Mouse (Mus musculus) thymus, postnatal 25 days (tissue): ENCODE measurements around the gene Cyp4v3.

Experiments used
- DNase-seq: peaks from one replicate; pipeline ENCODE4 v3.0.0; 2022

The Cyp4v3 gene

GRCm38 (mm10) chr8:45310967-45311366 lies 22.0 kb downstream of the Cyp4v3 start:
- DNase-seq: no peak

DNA sequence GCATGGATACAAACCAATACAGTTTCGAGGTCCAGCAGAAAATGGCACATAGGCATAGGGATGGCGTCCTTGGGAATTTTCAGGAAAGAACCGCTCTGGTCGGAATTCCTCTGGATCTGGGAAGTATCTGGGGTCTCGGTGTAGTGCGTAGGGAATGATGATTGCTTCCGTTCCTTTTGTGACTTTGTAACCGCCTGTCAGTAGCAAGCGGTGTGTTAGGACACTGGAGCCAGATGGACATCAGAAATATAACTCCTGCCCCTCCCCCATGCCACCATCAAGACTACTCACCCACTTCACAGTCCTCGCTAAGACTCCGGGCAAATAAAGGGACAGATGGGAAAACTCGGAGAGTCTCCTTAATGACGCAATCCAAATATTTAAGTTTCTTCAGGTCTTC lies 24.6 kb downstream of the Cyp4v3 start, which contains the start of gene Gm45753:
Gene Gm45753, minus strand, starts transcription at position 101 of the 400 bp plus-strand sequence.
- DNase-seq: no peak

DNA sequence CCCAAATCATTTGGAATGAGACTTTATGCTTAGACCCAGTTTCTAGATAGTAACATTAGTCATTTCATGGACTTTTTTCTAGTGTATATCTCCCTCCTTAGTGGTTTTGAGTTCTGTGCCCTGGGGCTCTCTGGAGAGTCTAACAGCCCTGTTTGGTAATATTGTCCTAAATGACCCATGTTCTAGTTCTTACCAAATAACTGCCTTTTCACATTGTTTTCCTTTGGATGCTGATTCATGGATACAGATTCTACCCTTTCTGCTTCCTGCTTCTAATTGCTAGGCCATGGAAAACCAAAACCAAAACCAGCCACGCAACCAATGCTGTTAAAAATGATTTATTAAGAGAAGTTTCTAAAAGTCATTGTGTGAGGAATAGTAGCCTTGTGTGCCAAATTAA lies 27.5 kb downstream of the Cyp4v3 start:
- DNase-seq: no peak

GRCm38 (mm10) chr8:45304354-45304753 lies 28.7 kb downstream of the Cyp4v3 start:
- DNase-seq: no peak

GRCm38 (mm10) chr8:45302390-45302789 lies 30.6 kb downstream of the Cyp4v3 start:
- DNase-seq: no peak

DNA sequence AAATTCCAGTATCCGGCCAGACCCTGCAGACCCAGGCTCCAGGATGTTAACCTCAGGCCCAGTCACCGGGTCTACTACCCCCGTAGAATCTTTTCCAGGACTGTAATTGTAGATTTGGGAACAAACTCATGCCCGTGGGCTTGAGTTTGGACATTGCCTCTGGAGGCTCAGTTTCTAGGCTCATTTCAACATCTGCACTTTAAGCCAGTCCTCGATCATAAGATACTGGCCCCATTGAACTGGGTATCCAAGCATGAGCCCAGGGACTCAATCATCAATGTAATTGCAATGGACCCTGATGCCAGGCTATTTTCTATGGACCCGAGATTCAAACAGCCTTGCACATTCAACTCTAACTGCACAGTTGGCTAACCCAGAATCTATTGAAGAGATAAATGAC lies 37.7 kb downstream of the Cyp4v3 start:
- no peak for DNase-seq

DNA sequence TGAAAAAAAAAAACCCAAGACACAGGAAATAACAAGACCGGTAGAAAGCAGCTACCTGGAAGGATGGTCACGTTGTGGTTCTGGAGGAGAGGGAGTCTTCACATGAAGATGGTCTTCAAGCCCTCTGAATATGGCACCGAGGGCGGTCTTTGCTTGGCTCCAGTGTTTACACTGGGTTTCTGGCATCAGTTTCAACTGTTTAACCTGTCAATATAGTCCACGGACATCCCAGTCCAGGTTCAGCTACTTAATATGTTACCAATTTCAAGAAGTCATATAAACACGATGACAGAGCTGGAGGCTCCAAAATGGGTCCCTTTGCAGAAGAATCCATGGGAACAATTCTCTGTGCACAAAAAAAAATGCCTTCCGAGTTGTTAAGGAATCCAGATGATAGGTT lies 38.3 kb downstream of the Cyp4v3 start, which contains the start of gene Klkb1:
Gene Klkb1, minus strand, starts transcription at position 173 of the 400 bp plus-strand sequence.
- DNase-seq: no peak

DNA sequence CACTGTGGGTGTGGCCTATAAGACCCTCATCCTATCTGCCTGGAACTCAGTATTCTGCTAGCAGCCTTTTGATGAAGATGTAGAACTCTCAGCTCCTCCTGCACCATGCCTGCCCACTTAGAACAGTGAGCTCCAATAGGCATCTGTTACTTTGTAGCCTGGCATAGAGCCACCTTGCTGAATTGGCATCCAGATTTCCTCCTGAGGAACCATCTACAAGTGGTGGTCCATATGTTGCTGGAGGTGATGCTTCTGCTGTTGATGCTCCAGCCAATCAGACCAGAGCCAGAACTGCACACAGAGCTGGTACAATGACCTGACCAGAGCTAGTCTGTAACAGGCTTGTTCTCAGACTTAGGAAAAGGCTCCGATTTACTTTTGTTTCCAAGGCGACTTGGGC lies 41.2 kb downstream of the Cyp4v3 start:
- no peak for DNase-seq

DNA sequence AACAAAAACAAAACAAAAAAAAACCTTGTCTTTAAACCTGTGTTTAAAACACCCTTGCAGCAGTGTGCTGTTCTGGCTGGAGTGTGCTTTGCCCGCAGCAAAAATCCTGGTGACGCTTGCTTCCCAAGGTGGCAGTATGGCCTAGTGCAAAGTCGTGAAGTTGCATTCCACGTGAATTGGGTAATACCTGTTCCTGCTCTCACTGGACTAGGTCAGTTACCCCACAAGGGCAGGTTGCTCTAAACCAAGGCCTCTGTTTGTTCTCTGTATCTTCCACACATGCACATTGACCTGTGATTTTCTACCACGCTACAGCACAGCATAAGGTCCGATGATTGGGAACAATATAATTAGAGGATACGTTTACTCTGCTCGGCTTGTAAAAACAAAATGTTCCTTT lies 51.4 kb downstream of the Cyp4v3 start:
- no peak for DNase-seq

GRCm38 (mm10) chr8:45277453-45277852 lies 55.6 kb downstream of the Cyp4v3 start:
- no peak for DNase-seq

DNA sequence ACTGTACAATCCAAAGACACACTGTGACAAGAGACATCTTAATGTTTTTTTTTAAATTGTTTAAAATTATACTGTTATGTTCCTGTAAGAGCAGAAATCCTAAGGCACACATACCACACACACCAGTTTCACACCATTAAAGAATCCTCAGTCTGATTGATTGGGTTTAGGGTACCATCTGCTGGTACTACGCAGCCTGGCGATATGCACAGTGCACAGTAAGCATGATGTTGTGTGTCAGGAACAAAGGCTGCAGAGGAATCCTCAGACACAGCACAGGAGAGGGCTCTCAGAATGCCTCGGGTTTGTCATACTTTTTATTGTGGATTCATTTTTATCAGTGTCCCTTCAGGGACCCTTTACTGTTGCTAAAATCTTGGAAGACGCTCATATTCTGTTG lies 58.7 kb downstream of the Cyp4v3 start:
- DNase-seq: no peak

GRCm38 (mm10) chr8:45269056-45269455 lies 64.0 kb downstream of the Cyp4v3 start:
- DNase-seq: no peak

GRCm38 (mm10) chr8:45268485-45268884 lies 64.5 kb downstream of the Cyp4v3 start:
- DNase-seq: no peak

DNA sequence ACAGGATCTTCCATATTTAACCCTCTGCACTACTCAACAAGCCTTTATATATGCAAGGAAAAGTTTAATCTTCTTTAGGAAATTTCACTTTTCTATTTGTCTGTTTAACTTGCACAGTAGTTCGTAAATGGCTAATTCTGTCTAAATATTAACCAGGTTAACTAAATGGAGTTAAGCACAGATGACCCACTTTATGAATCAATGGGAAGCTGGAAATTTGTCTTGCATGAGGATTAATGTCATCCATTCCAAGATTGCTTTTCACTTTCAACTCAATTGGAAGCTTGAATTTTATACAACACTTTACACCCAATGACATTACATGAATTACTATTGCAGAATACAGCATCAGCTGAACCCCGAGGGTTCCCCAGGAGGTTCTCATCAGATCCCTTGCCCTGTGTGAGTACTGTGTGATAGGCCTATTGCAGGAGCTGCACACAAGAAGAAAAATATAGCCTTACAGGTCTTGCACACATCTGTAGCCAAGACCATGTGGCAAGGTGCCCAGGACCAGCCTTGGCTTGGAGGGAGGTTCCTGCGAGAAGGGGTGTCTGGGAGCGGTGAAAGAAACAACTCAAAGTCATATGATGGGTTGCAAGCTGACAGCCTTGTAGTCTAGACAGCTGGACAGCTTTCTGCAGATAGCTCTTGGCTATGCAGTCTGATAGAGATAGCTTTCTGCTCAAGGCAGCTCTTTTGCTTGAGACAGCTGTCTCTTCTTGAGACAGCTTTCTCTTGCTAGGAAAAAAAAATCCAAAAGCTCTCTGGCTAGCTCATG lies 65.2 kb downstream of the Cyp4v3 start:
- DNase-seq: no peak

GRCm38 (mm10) chr8:45266993-45267392 lies 66.0 kb downstream of the Cyp4v3 start:
- no peak for DNase-seq

- DNase-seq: no peak
Observed at GRCm38 (mm10) chr8:45264918-45265317, 68.1 kb downstream of the Cyp4v3 start.

GRCm38 (mm10) chr8:45262851-45263250 lies 70.2 kb downstream of the Cyp4v3 start:
- no peak for DNase-seq

DNA sequence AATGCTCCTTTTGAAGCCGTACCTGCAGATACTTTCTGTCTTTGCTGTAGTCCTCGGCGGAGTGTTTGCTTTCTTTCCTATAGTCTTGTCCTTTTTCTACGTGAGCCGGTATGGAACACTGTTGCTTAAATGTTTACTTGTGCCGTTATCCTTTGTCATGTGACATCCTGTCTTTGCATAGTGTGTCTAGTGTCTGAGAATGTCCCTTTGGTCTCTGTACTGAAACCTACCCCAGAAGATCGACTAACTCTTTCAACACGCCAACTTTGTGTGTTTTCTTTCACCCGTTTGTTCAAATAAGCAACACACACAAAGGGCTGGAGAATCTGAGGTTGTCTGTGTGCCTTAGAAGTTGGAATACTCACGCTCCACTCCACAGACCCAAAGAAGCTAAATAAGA lies 71.1 kb downstream of the Cyp4v3 start, which contains the start of gene F11:
Gene F11, minus strand, starts transcription at position 112 of the 400 bp plus-strand sequence.
- DNase-seq: no peak

DNA sequence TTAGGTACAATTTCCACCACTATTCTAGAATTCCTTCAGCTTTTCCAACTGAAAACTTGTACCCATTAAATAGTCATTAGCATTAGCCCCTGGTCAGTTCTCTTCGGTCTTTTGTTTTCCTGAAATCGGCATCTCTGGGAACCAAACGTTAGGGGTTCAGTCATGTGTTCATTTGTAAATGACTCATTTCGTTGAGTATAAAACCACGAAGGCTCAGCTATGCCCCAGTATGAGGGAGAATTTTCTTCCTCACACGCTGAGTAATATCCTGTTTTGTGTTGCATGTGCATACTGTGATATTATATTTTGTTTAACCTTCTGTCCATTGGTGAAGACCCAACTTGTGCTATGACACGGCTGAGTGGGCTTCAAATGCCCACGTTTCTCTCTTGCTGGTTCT lies 74.6 kb downstream of the Cyp4v3 start:
- no peak for DNase-seq

GRCm38 (mm10) chr8:45255040-45255439 lies 78.0 kb downstream of the Cyp4v3 start:
- DNase-seq: no peak
